Mouse (Mus musculus): ENCODE results near the gene 9930111J21Rik2.
"Not testable (repeated sequence)": the region's sequence is repeated elsewhere in the genome, so short reads cannot be mapped to it uniquely, and the experiment has no call there.

9930111J21Rik2 gene

GRCm38 (mm10) chr11:49077012-49077411 is 26.0 kb upstream of the 9930111J21Rik2 start:
- no peak for DNase-seq (ENCODE audit: low spot score in 2 of 2)

- not testable (repeated sequence) for DNase-seq (ENCODE audit: low spot score in 2 of 2)
Observed at GRCm38 (mm10) chr11:49076001-49076757, 25.1 kb upstream of the 9930111J21Rik2 start, which contains the start of gene Ifi47. Gene Ifi47 (plus strand): TSS chr11:49076587.

- DNase-seq (ENCODE audit: low spot score in 2 of 2), result no peak
Observed at GRCm38 (mm10) chr11:49068358-49068757, 17.3 kb upstream of the 9930111J21Rik2 start.

- not testable (repeated sequence) for DNase-seq (ENCODE audit: low spot score in 2 of 2)
Observed at GRCm38 (mm10) chr11:49063713-49064469, 12.8 kb upstream of the 9930111J21Rik2 start, which contains the start of gene Tgtp2. Gene Tgtp2 (minus strand): TSS chr11:49064206.

- not testable (repeated sequence) for DNase-seq (ENCODE audit: low spot score in 2 of 2)
Observed at GRCm38 (mm10) chr11:49061865-49062264, 10.8 kb upstream of the 9930111J21Rik2 start.

- not testable (repeated sequence) for DNase-seq (ENCODE audit: low spot score in 2 of 2)
Observed at GRCm38 (mm10) chr11:49060061-49060460, 9.0 kb upstream of the 9930111J21Rik2 start.

GRCm38 (mm10) chr11:49051894-49052293 is 852 bp upstream of the 9930111J21Rik2 start:
- not testable (repeated sequence) for DNase-seq (ENCODE audit: low spot score in 2 of 2)

GRCm38 (mm10) chr11:49050064-49050463 is 978 bp downstream of the 9930111J21Rik2 start:
- DNase-seq (ENCODE audit: low spot score in 2 of 2), result not testable (repeated sequence)

- not testable (repeated sequence) for DNase-seq (ENCODE audit: low spot score in 2 of 2)
Observed at GRCm38 (mm10) chr11:49012074-49012473, 39.0 kb downstream of the 9930111J21Rik2 start.

GRCm38 (mm10) chr11:49006785-49007184 is 44.3 kb downstream of the 9930111J21Rik2 start:
- DNase-seq (ENCODE audit: low spot score in 2 of 2), result not testable (repeated sequence)

- not testable (repeated sequence) for DNase-seq (ENCODE audit: low spot score in 2 of 2)
Observed at GRCm38 (mm10) chr11:49006317-49006716, 44.7 kb downstream of the 9930111J21Rik2 start.

GRCm38 (mm10) chr11:49000411-49000810 is 50.6 kb downstream of the 9930111J21Rik2 start:
- DNase-seq (ENCODE audit: low spot score in 2 of 2), result not testable (repeated sequence)

- not testable (repeated sequence) for DNase-seq (ENCODE audit: low spot score in 2 of 2)
Observed at GRCm38 (mm10) chr11:48994018-48994417, 57.0 kb downstream of the 9930111J21Rik2 start, which contains the start of gene Tgtp1. Gene Tgtp1 (minus strand): TSS chr11:48994172.

- DNase-seq (ENCODE audit: low spot score in 2 of 2), result not testable (repeated sequence)
Observed at GRCm38 (mm10) chr11:48993296-48993695, 57.7 kb downstream of the 9930111J21Rik2 start.

GRCm38 (mm10) chr11:48991740-48992520 is 59.1 kb downstream of the 9930111J21Rik2 start, which contains the start of gene Gm12185:
Gene Gm12185 (minus strand): TSS chr11:48992226.
- DNase-seq (ENCODE audit: low spot score in 2 of 2), result not testable (repeated sequence)

GRCm38 (mm10) chr11:48989981-48990380 is 61.1 kb downstream of the 9930111J21Rik2 start:
- DNase-seq (ENCODE audit: low spot score in 2 of 2), result not testable (repeated sequence)

GRCm38 (mm10) chr11:48988219-48988618 is 62.8 kb downstream of the 9930111J21Rik2 start:
- DNase-seq (ENCODE audit: low spot score in 2 of 2), result not testable (repeated sequence)

GRCm38 (mm10) chr11:48982848-48983247 is 68.2 kb downstream of the 9930111J21Rik2 start:
- DNase-seq (ENCODE audit: low spot score in 2 of 2), result not testable (repeated sequence)

- DNase-seq (ENCODE audit: low spot score in 2 of 2), result not testable (repeated sequence)
Observed at GRCm38 (mm10) chr11:48980052-48980451, 71.0 kb downstream of the 9930111J21Rik2 start.

- DNase-seq (ENCODE audit: low spot score in 2 of 2), result not testable (repeated sequence)
Observed at GRCm38 (mm10) chr11:48979251-48979650, 71.8 kb downstream of the 9930111J21Rik2 start, which contains the start of gene 9930111J21Rik1. Gene 9930111J21Rik1 (minus strand): TSS chr11:48979398.
